Comparison of ENCODE assay signal across 15 mouse cellular contexts in genomic region chr4:116291561-116291960, GRCm38 (mm10).
DNase-seq lines count a peak whose midpoint lies in the region; ATAC-seq and TF ChIP-seq lines count a peak whose summit lies in the region.
"Had no signal": no experiment of that assay in that cellular context is flagged by ENCODE, and none has a peak within 500 bp of the region (broad histone marks: within the 10 kb centered on the region; RNA-seq: fewer than 3 reads in every experiment).

No protein-coding gene starts in this region.

- CTCF ChIA-PET in Patski (lab: Charles Lee): interaction anchor here (1.0 kb wide), 1 partner anchor 9 kb away, joined by 3 read pairs; no protein-coding TSS in a partner anchor

- ATAC-seq in Patski: no peak
- ATAC-seq: forebrain, embryonic 16.5 days had no signal

- peak; percentile 35 to 44 for DNase-seq in layer of hippocampus, adult 18-20 months (ENCODE audit: low spot score in 2 of 2)
- DNase-seq in layer of hippocampus, postnatal 25 days (ENCODE audit: extremely low spot score in 1 of 2, low spot score in 1 of 2): no peak
- peak; percentile 74 for DNase-seq in 3T3-L1 (ENCODE audit: low read depth, low spot score)
- DNase-seq in Patski (ENCODE audit: low read depth, low spot score): peak; percentile 19
- DNase-seq in cerebellum, postnatal 14 days: peak; percentile 75 to 76
- no peak for DNase-seq in embryo, embryonic 10 days (ENCODE audit: low spot score)
- no peak for DNase-seq in liver
- DNase-seq: heart, adult 2 months; kidney, adult 9 months; lung, embryonic 14.5 days; thymus, postnatal 14 days had no signal

- in situ Hi-C loops in Patski (cut with MboI; ENCODE audit: low pct_unique_long_range_greater_than_20kb): no loop called here

- H3K27me3 ChIP-seq in Patski: no peaks in the 10 kb centered on the region
- H3K27me3 ChIP-seq: CH12.LX; hindbrain, embryonic 15.5 days; neural tube, embryonic 15.5 days had no signal

- POLR2A ChIA-PET in Patski (lab: Charles Lee): no interaction called here

- TF ChIP-seq CTCF in Patski (IDR thresholded peaks at IDR 0.05): no peak

Comparison
In these comparisons a context has a peak if more than half of its experiments do, and no peak if none do; other contexts are left out.
1. DNase-seq: peak in layer of hippocampus, adult 18-20 months (2 of 2), 3T3-L1 (single experiment), Patski (single experiment) and cerebellum, postnatal 14 days (2 of 2); none in layer of hippocampus, postnatal 25 days (0 of 2), embryo, embryonic 10 days (single experiment) and liver (single experiment).